Mouse (Mus musculus): ENCODE data around the gene Tent5c. TPM values are rescaled to one million over a fixed set of nuclear protein-coding genes. Genes with fewer than 3 reads are reported as not detected.

The Tent5c gene
- polyA plus RNA-seq, 1 experiment from 2014 or later = 3.5 TPM

- no peak for ATAC-seq (replicated peaks; ENCODE audit: insufficient number of reproducible peaks, low FRiP score, low TSS enrichment, low read depth)
These were observed 22.6 kb downstream of the Tent5c start for GRCm38 (mm10) chr3:100466551-100466950.

GRCm38 (mm10) chr3:100464596-100464995, 24.5 kb downstream of the Tent5c start:
- H3K9ac ChIP-seq (replicated peaks; ENCODE audit: low read length) = no peak overlapping the region
- no peaks in the 10 kb centered on the region for H3K9me3 ChIP-seq (replicated peaks; ENCODE audit: control insufficient read depth, low read length)
- WGBS = 87% methylated on average over 5 of the region's 5 CpGs
- H3K4me2 ChIP-seq (ENCODE audit: low read depth, low read length) = no peak overlapping the region
- no peaks in the 10 kb centered on the region for H3K4me1 ChIP-seq (ENCODE audit: control insufficient read depth, insufficient read depth, low read length)
- DNase-seq (ENCODE audit: low spot score) (no peak), ATAC-seq (replicated peaks; ENCODE audit: insufficient number of reproducible peaks, low FRiP score, low TSS enrichment, low read depth) (no peak)
- no peak overlapping the region for H3K4me3 ChIP-seq (ENCODE audit: low read depth, low read length)
- H3K27me3 ChIP-seq (ENCODE audit: control insufficient read depth, insufficient read depth, low read length) = no peaks in the 10 kb centered on the region
- H3K36me3 ChIP-seq (replicated peaks; ENCODE audit: control insufficient read depth, insufficient read depth, low read depth, low read length) = no peaks in the 10 kb centered on the region
- H3K27ac ChIP-seq (replicated peaks; ENCODE audit: low read depth, low read length) = no peak overlapping the region

More at GRCm38 (mm10) chr3:100466551-100466950, 22.6 kb downstream of the Tent5c start:
- DNase-seq (ENCODE audit: low spot score) = no peak
- no peaks in the 10 kb centered on the region for H3K4me1 ChIP-seq (ENCODE audit: control insufficient read depth, insufficient read depth, low read length)
- H3K27ac ChIP-seq (replicated peaks; ENCODE audit: low read depth, low read length) = no peak overlapping the region
- no peaks in the 10 kb centered on the region for H3K27me3 ChIP-seq (ENCODE audit: control insufficient read depth, insufficient read depth, low read length)
- H3K36me3 ChIP-seq (replicated peaks; ENCODE audit: control insufficient read depth, insufficient read depth, low read depth, low read length) = no peaks in the 10 kb centered on the region
- no peak overlapping the region for H3K4me2 ChIP-seq (ENCODE audit: low read depth, low read length)
- H3K9me3 ChIP-seq (replicated peaks; ENCODE audit: control insufficient read depth, low read length) = no peaks in the 10 kb centered on the region
- 88% methylated on average over 4 of the region's 4 CpGs for WGBS
- H3K9ac ChIP-seq (replicated peaks; ENCODE audit: low read length) = no peak overlapping the region
- no peak overlapping the region for H3K4me3 ChIP-seq (ENCODE audit: low read depth, low read length)

- Histone ChIP-seq H3K27me3 (ENCODE audit: control insufficient read depth, insufficient read depth, low read length) (no peaks in the 10 kb centered on the region), H3K4me2 (ENCODE audit: low read depth, low read length) (no peak overlapping the region), H3K9ac (replicated peaks; ENCODE audit: low read length) (no peak overlapping the region), H3K4me3 (ENCODE audit: low read depth, low read length) (no peak overlapping the region), H3K9me3 (replicated peaks; ENCODE audit: control insufficient read depth, low read length) (no peaks in the 10 kb centered on the region), H3K4me1 (ENCODE audit: control insufficient read depth, insufficient read depth, low read length) (no peaks in the 10 kb centered on the region), H3K27ac (replicated peaks; ENCODE audit: low read depth, low read length) (no peak overlapping the region), H3K36me3 (replicated peaks; ENCODE audit: control insufficient read depth, insufficient read depth, low read depth, low read length) (no peaks in the 10 kb centered on the region)
- ATAC-seq (replicated peaks; ENCODE audit: insufficient number of reproducible peaks, low FRiP score, low TSS enrichment, low read depth) (no peak), DNase-seq (ENCODE audit: low spot score) (no peak)
- WGBS = 45% methylated on average over 2 of the region's 2 CpGs
These were observed 25.2 kb downstream of the Tent5c start for GRCm38 (mm10) chr3:100463959-100464265.

- ATAC-seq (replicated peaks; ENCODE audit: insufficient number of reproducible peaks, low FRiP score, low TSS enrichment, low read depth) = peak; percentile 70
- H3K27me3 ChIP-seq (ENCODE audit: control insufficient read depth, insufficient read depth, low read length) = no peaks in the 10 kb centered on the region
- H3K36me3 ChIP-seq (replicated peaks; ENCODE audit: control insufficient read depth, insufficient read depth, low read depth, low read length) = no peaks in the 10 kb centered on the region
- no peak overlapping the region for H3K4me3 ChIP-seq (ENCODE audit: low read depth, low read length)
- no peak overlapping the region; the same call in 1 of the 2 replicates for H3K4me2 ChIP-seq (ENCODE audit: low read depth, low read length)
- no peak overlapping the region for H3K9ac ChIP-seq (replicated peaks; ENCODE audit: low read length)
- WGBS = 14% methylated on average over 12 of the region's 12 CpGs
- no peak overlapping the region for H3K27ac ChIP-seq (replicated peaks; ENCODE audit: low read depth, low read length)
- DNase-seq (ENCODE audit: low spot score) = peak; percentile 45
- no peaks in the 10 kb centered on the region for H3K9me3 ChIP-seq (replicated peaks; ENCODE audit: control insufficient read depth, low read length)
- H3K4me1 ChIP-seq (ENCODE audit: control insufficient read depth, insufficient read depth, low read length) = no peaks in the 10 kb centered on the region
These were observed 25.8 kb downstream of the Tent5c start for GRCm38 (mm10) chr3:100463160-100463958.

GRCm38 (mm10) chr3:100462235-100463083, 26.7 kb downstream of the Tent5c start:
- Histone ChIP-seq H3K4me3 (ENCODE audit: low read depth, low read length) (no peak overlapping the region), H3K9ac (replicated peaks; ENCODE audit: low read length) (no peak overlapping the region), H3K9me3 (replicated peaks; ENCODE audit: control insufficient read depth, low read length) (no peaks in the 10 kb centered on the region), H3K27ac (replicated peaks; ENCODE audit: low read depth, low read length) (no peak overlapping the region), H3K27me3 (ENCODE audit: control insufficient read depth, insufficient read depth, low read length) (no peaks in the 10 kb centered on the region), H3K4me2 (ENCODE audit: low read depth, low read length) (no peak overlapping the region), H3K4me1 (ENCODE audit: control insufficient read depth, insufficient read depth, low read length) (no peaks in the 10 kb centered on the region), H3K36me3 (replicated peaks; ENCODE audit: control insufficient read depth, insufficient read depth, low read depth, low read length) (no peaks in the 10 kb centered on the region)
- ATAC-seq (replicated peaks; ENCODE audit: insufficient number of reproducible peaks, low FRiP score, low TSS enrichment, low read depth) (no peak), DNase-seq (ENCODE audit: low spot score) (no peak)
- 65% methylated on average over 8 of the region's 8 CpGs for WGBS

- no peaks in the 10 kb centered on the region for H3K9me3 ChIP-seq (replicated peaks; ENCODE audit: control insufficient read depth, low read length)
- 84% methylated on average over 2 of the region's 2 CpGs for WGBS
- no peaks in the 10 kb centered on the region for H3K4me1 ChIP-seq (ENCODE audit: control insufficient read depth, insufficient read depth, low read length)
- H3K9ac ChIP-seq (replicated peaks; ENCODE audit: low read length) = no peak overlapping the region
- no peaks in the 10 kb centered on the region for H3K27me3 ChIP-seq (ENCODE audit: control insufficient read depth, insufficient read depth, low read length)
- DNase-seq (ENCODE audit: low spot score) = no peak
- no peak overlapping the region for H3K4me3 ChIP-seq (ENCODE audit: low read depth, low read length)
- no peak overlapping the region for H3K4me2 ChIP-seq (ENCODE audit: low read depth, low read length)
- no peaks in the 10 kb centered on the region for H3K36me3 ChIP-seq (replicated peaks; ENCODE audit: control insufficient read depth, insufficient read depth, low read depth, low read length)
- ATAC-seq (replicated peaks; ENCODE audit: insufficient number of reproducible peaks, low FRiP score, low TSS enrichment, low read depth) = no peak
- no peak overlapping the region for H3K27ac ChIP-seq (replicated peaks; ENCODE audit: low read depth, low read length)
These were observed 28.6 kb downstream of the Tent5c start for GRCm38 (mm10) chr3:100460510-100460909.

GRCm38 (mm10) chr3:100443798-100444500, 45.2 kb downstream of the Tent5c start:
- H3K4me2 ChIP-seq (ENCODE audit: low read depth, low read length) = no peak overlapping the region
- no peaks in the 10 kb centered on the region for H3K36me3 ChIP-seq (replicated peaks; ENCODE audit: control insufficient read depth, insufficient read depth, low read depth, low read length)
- no peak overlapping the region for H3K27ac ChIP-seq (replicated peaks; ENCODE audit: low read depth, low read length)
- H3K4me3 ChIP-seq (ENCODE audit: low read depth, low read length) = no peak overlapping the region
- no peaks in the 10 kb centered on the region for H3K27me3 ChIP-seq (ENCODE audit: control insufficient read depth, insufficient read depth, low read length)
- H3K9ac ChIP-seq (replicated peaks; ENCODE audit: low read length) = no peak overlapping the region
- DNase-seq (ENCODE audit: low spot score) (no peak), ATAC-seq (replicated peaks; ENCODE audit: insufficient number of reproducible peaks, low FRiP score, low TSS enrichment, low read depth) (no peak)
- no peaks in the 10 kb centered on the region for H3K9me3 ChIP-seq (replicated peaks; ENCODE audit: control insufficient read depth, low read length)
- 79% methylated on average over 7 of the region's 7 CpGs for WGBS
- H3K4me1 ChIP-seq (ENCODE audit: control insufficient read depth, insufficient read depth, low read length) = no peaks in the 10 kb centered on the region

All from embryonic facial prominence, embryonic 11.5 days (tissue).